Mouse (Mus musculus): ENCODE results near the gene Wars2.

The Wars2 gene

DNA sequence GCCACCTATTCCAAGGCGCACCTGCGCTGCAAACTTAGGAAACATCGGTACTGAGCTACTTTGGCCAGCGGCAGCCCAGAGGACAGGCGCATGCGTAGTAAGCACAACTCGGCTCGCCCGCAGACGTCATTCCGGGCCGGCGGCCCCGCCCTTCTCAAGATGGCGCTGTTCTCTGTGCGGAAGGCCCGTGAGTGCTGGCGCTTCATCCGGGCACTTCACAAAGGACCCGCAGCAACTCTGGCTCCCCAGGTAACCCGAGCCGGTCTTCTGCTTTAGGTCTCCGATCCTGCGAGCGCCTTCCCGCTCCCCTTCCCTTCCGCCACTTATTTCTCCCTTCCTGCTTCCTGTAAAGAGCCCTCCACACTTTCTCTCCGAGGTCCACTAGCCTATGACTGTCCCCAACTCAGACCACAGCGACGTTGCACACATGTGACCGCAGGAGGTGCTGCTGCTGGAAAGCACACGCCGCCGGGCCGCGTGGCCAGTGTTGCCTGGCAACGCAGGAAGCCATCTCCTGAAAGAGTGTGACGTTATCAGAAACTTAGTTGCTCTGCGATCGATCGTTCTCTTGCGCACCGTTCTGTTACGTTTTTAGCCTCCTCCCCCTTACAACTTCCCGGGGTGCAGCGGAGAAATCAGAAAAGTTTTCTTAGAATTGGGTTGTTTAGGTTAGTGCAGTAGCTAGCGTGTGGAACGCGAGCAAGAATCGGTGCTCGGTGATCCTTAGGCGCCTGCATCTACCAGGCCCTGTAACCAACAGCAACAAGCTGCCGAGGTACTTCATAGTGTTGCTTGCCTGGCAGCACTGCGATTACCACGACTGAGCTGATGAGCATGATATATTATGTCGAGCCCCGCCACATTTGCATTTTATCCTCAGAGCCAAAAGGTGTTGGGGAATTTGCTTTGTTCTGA is at the start of gene Wars2:
Wars2 (plus strand) TSS at position 129 of the 915 bp plus-strand sequence.
- peak; percentile 96 for DNase-seq (ENCODE audit: extremely low read depth, insufficient read length, low spot score)

DNA sequence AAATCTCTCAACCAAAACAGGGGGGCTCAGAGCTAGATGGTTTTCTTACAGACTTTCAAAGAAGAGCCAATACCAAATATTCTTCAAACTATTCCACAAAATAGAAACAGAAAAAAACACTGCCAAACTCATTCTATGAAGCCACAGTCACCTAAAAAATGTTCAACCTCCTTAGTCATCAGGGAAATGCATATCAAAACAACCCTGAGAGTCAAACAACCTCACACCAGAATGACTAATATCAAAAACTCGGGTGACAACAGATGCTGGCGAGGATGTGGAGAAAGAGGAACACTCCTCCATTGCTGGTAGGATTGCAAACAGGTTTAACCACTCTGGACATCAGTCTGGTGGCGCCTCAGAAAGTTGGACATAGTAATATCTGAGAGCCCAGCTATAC is 44.1 kb upstream of the Wars2 start:
- peak; percentile 59 for DNase-seq (ENCODE audit: extremely low read depth, insufficient read length, low spot score)

DNA sequence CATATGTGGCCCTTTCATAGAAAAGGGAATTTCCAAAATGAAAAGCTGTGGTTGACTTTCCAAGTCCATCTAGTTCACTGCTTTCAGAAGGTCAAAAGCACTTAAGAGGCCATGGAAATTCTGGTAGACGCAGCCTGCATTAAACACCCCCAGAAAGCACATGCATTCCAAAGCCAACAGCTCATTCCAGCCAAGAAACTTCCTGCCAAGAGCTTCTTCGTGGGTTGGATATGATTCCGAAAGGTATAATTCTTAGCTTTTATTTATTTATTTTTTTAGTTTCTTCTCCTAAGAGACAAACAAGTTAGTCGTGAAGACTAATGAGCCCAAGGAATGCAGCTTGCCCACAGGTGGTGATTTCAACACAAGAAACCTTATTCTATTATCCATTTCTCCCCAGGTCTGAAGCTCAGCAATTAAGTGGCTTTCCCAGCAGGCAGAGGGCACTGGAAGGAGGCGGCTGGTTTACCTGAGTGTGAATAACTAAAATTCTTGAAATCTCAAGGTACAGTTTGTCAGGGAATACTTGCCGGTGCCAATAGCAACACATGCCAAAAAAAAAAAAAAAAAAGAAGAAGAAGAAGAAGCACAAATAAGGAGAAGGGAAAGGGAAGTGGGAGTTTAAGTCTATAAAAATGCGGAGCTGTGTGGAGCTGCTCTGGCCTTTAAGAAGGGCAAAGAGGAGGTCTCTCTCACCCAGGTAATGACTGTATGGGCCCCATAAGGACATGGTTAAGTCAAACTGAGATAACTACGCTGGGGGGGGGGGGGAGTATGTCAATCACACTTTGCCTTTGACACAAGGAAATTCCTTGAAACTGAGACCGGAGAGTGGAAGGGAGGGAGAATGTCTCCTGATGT is 30.3 kb upstream of the Wars2 start:
- DNase-seq (ENCODE audit: extremely low read depth, insufficient read length, low spot score): peak; percentile 45

DNA sequence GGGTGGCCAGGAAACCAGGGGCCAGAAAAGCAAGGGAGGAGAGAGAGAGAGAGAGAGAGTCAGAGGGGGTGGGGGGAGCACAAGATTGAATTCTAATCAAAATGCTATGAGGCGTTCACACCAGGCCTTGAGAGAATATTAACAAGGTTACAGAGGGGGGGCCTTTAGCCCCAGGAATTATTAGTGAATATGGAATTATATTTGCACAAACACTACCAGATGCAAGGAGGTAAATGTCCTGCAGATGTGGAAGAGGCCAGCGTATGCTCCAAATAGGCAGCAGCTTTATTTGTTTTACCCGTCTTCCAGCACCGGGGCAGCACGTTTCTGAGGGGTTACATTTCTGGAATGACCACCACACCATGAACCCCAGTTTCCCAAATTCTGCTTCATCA is 29.7 kb upstream of the Wars2 start:
- DNase-seq (ENCODE audit: extremely low read depth, insufficient read length, low spot score): no peak

DNA sequence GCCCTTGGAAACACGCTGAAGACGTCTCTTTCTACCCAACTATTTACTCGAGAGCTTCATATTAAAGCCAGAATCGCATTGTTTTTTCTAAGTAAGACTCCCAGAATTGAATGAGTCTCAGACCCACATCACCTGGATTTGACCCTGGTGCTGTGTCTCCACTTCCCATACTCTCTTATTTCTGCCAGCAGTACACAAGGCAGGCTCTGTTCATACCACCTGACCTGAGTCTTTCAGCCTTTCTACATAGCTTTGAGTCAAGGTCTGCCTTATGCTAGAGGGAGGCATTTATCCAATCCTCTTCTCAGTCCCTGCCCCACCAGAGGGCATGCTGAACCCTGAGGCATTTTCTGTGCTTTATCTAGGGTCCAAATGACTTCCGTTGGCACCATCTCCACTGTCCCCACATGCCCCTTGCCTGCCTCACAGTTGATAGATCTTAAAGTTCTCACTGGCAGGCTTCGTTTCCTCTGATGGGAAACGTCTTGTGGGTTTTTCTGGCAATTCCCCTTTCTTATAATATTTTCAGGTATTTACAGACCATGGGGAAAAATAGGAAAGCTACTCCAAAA is 27.5 kb upstream of the Wars2 start:
- no peak for DNase-seq (ENCODE audit: extremely low read depth, insufficient read length, low spot score)

DNA sequence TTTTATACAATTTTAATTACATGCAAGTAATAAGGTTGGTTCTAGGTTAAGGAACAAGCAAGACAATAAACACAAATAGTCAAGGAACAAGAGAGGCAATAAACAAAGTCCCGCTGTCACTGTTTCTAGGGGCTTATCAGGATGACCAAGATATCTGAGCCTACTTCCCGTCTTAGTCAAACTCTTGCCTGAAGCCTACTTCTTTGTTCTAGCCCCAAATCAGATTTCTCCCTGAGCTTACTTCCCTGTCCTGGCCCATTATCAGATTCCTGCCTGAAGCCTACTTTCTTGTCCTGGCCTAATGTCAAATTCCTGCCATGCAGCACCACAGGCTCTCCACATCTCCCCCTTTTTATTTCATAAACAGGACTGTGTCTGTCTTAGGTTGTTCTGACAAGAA is 19.9 kb upstream of the Wars2 start:
- DNase-seq (ENCODE audit: extremely low read depth, insufficient read length, low spot score): no peak

DNA sequence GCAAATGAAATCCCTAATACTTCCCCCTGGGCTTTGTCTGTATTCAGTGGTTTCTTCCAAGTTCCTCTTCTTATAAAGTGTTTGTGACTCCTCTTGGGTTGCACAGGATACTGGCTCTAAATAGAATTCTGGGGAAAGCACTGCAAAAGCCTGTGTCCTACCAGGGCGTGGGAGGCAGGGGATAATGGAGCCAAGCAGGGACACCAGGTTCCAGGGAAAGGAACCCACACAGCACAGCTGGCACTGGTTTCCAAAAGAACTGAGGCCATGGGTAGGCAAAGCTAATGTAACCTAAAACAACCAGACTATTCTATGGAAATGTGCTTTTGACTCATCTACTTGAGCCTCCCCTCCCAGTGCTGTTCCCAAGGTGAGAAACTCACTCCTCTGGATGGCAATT is 10.3 kb upstream of the Wars2 start:
- no peak for DNase-seq (ENCODE audit: extremely low read depth, insufficient read length, low spot score)

DNA sequence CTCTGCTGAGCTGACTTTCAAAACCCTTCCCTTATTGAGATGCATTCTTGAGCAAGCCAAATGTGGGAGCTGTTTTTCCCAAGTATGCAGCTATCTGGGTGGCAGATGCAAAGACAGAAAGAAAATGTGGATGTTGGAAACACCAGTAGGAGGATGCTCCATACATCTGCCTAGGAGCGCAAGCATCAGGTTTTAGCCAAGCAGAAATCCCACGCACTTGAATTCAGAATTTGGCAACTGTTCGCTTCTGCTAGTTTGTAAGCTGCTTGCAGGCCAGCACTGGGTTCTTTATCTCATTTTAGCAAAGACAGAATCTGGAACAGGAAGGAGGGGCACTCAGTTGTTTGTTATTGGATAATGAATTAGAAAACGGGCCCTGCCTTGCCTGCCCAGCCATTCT is 8.9 kb upstream of the Wars2 start:
- DNase-seq (ENCODE audit: extremely low read depth, insufficient read length, low spot score): no peak

DNA sequence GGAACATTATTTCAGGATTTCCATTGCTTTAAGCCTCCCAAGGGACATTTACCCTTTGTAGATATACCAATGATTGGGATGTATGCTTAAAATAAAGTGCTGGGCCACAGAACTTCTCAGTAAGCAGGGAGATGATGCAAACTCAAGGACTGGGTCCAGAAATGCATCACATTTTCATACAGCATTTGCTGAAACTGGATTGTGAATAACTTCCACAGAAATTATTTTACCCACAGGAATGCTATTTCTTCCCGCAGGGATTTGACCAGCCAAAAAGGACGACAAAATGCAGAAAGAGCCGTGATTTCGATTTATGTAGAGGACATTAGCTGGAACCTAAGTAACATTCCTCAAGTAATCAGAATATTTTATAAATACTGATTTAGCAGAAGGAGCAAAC is 7.0 kb upstream of the Wars2 start:
- DNase-seq (ENCODE audit: extremely low read depth, insufficient read length, low spot score): peak; percentile 23

DNA sequence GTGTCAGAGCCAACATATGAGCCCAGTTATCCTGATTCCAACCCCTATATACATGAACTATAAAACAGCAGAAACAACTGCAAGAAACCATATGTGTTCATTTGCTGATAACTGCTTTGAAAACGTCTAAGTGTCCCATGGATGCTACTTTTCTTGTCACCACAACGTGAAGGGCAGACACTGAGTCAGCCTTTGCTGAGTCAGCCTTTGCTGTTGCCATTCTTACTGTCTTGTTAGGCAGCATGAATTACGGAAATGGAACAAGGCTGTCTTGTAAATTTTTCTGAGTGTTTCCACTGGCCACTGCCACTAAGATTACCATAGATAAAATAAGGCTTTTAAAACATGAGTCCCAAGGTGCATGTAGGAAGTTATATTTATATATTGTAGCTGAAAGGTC is 7.0 kb downstream of the Wars2 start:
- no peak for DNase-seq (ENCODE audit: extremely low read depth, insufficient read length, low spot score)

DNA sequence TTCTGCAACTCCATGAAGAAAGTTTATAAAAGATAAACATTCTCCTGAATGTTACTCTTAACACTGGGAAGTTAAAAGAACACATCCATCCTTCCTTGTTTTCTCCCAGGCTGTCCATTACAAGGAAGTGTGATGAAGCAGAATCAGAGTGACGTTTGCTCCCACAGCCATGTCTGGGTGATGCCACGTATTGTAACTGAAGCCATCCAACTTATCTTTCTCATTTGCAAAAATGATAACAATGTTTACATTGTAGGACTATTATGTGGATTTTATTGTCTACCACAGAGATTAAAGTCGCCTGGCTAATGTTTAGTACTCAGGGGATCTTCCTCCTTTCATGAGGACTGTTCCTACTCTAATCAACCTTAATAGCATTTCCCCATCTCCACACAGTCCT is 8.2 kb downstream of the Wars2 start:
- DNase-seq (ENCODE audit: extremely low read depth, insufficient read length, low spot score): no peak

DNA sequence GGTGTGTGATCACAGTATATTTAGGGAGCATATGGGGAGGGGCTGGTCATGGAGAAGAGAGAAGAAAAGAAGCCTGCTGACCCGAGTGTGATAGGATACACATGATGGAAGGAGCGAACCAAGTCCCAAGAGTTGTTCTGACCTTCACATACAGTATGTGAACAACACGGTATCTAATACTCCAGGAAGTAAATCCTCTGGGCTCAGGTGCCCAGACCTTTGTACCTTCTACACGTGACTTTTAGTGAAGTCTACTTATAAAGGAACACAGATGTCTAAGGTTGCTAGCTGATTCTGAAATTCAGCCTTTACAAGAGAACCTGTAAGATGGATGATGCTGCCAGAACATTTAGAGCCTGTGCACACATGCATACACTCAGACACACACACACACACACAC is 15.4 kb downstream of the Wars2 start:
- no peak for DNase-seq (ENCODE audit: extremely low read depth, insufficient read length, low spot score)

DNA sequence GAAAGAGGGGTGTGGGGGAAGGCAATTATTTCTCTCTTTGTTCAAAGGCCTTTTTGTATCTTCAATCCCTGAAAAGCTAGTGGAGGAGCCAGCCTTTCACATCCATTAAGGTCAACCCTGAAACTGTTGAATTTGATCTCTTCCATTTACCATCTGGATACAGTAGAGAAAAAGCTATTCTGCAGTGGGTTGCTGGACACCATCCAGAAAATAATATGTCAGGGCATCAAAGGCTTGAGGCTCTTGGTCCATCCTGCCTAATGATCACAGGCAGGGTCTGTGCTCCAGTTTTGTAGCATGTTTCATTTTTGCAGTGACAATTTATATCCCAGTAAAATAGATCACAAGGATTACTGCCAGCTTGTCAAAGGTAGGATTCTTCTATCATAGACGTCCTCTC is 16.1 kb downstream of the Wars2 start:
- no peak for DNase-seq (ENCODE audit: extremely low read depth, insufficient read length, low spot score)

DNA sequence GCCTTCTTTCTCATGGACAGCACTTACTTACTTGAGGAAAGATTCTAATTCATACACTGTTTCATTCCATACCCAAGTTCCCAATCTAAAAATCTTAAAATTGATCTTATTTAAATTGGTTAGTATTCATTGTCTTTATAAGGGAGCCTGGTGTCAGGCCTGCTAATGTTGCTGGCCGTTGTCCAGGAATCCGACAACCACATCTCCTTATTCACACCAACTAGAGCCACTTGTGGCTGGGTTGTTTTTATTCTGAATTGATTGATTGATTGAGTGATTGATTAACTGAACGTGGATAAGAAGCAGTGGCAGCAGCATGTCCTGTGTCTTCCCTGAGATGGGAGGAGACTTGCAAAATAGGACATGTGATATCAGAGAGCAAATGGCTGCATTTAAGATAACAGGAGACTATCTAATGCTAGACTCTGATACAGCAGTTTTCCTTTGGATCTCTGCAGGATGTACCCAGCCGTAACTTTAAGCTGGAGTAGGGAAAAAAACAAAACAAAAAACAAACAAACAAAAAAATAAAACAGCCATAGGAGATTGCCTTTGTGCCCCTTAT is 16.7 kb downstream of the Wars2 start:
- DNase-seq (ENCODE audit: extremely low read depth, insufficient read length, low spot score): no peak

DNA sequence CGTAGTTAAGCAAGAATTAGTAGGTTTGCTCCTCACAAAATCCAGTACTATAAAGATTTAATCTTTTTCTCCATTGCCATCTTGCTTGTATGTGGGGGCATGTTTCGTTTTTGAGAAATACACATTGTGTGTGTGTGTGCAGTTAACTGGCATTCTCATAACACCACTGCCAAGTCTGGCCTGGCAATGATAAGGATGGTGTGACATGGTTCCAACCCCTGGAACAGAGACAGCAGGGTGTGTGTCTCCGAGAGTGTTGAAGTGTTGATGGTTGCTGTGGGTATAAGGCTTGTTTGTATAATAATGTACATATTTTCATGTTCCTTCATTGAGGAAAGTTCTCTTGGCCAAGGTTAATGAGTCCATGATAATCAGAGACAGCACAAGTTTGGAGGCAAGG is 19.1 kb downstream of the Wars2 start:
- DNase-seq (ENCODE audit: extremely low read depth, insufficient read length, low spot score): no peak

DNA sequence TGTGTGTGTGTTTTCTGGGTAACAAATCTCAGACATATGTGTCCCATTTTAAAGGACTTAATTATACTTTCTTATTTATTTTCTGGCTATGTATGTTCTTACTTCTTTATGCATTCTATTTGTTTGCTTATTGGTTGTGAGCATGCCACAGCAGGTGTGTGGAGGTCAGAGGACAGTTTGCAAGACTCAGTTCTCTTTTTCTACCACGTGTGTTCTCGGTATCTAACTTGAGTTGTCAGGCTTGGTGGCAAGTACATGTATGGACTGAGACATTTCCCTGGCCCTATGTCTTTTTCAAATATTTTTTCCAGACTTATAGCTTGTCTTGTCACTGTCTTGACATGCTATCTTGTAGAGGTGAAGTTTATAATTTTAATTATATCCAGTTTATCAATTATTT is 21.3 kb downstream of the Wars2 start:
- DNase-seq (ENCODE audit: extremely low read depth, insufficient read length, low spot score): no peak

DNA sequence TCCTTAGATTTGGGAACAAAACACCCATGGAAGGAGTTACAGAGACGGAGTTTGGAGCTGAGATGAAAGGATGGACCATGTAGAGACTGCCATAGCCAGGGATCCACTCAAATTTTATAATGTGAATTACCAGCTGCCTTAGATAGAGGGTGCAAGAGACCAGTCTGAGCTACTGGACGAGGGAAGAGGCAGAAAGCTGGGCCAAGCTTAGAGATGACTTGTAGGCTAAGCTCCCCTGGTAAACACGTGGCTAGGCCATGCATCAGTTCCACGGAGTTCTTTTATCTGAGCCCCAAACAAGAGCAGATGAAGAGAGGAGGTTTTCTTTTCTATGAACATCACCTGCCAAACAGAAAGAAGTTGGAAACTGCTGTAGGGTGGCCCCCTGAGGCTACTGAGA is 26.9 kb downstream of the Wars2 start:
- no peak for DNase-seq (ENCODE audit: extremely low read depth, insufficient read length, low spot score)

DNA sequence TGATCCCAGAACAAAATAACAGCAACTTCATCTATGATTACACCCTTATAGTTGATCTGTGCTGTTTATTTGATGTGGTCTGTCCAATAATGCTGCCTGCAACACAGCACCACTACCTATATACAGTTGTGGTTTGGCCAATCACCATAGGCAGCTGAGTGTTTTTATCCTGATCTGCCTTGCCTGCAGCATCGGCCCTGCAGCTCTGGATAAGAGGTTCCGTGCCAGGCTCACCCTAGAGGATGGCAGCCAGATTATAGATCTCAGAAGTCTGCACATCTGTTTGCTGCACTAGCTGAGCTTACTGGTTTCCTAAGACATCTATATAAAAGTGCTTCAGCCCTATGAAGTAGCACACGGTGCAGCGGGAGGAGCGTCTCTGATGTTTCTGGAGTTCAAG is 32.3 kb downstream of the Wars2 start:
- no peak for DNase-seq (ENCODE audit: extremely low read depth, insufficient read length, low spot score)

DNA sequence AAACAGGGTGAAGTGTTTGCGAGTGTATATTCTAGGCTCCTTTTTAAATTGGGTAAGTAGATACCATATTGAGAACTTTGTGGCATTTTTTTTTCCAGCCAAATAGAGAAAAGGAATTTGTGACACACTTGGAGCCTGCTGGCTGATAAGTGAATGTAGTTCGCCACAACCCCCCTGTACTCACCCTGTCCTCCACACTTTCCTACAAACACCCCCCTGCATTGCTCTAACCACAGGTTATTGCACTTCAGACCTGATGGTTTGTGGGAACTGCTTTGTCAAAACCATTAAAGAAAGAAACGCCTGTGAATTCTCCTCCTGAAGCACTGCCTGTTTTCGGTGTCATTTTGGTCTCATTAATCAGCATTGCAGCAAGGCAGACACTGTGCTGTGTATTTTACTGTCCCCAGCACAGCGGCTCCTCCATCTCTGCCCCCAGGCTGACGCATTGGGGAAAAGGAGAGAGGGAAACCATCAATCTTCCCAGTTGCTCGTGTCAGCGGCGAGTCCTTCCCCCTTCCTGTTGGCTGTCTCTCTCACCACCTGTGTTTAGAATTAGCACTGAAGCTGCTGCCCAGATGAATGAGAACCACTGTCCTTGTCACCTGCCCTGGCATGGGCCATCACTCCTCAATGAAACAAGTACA is 33.9 kb downstream of the Wars2 start:
- no peak for DNase-seq (ENCODE audit: extremely low read depth, insufficient read length, low spot score)

DNA sequence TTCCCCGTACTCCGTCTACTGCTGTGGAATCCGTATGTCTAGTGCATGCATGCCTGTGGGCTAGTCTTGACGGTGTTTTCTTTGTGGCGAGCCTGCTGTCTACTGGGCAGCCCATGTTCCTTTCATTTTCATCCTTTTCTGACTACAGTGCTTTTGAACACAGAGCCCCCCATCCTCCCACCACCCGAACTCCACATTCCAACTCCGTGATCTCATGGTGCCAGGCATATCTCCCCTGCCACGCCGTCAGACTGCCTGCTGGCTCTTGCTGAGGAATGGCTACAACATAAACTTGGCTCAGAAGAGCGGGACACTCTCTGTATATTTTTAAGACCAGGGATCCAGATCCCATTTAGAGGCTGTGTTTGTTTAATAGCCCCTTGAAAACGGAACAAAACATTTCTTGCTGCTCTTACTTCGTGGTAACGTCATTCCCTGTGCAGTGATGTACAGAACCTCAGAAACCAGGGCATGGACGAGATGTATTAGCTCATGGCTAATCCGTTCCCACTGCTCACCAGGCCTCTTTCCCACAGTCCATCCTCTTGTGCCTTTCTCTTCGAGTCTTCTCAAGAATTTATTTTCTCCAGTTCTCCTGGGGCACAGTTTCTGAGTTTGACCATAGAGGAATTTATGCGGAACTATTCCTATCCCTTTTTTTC is 42.6 kb downstream of the Wars2 start:
- DNase-seq (ENCODE audit: extremely low read depth, insufficient read length, low spot score): no peak

Measured in 3134 (cell line).